Mouse (Mus musculus): ENCODE measurements around the gene Mrpl19.

DNA sequence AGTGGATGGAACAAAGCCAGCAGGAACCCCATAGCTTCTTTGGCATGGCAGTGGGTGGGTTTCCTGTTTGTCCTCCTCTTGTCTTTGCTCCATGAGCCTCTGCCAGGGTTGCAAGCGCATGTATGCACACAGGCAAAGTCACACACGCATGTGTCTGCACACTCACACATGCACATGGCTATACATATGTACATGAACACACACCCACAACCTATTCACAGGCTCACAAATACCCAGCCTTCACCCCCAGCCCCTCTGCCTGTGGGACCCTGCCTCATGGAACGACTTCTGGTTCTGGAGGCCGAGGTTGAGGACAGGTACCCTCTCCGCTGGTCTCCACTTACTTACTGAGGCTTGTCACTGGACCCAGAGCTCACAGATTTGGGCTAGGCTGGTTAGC lies 22.6 kb upstream of the Mrpl19 start:
- TF ChIP-seq CTCF (IDR thresholded peaks at IDR 0.05; ENCODE audit: low read depth, low read length) (no peak), EP300 (IDR thresholded peaks at IDR 0.05; ENCODE audit: insufficient read depth, low read depth, low read length) (no peak)
